Mouse (Mus musculus): Measurements from ENCODE around the gene Pum3.
A peak's percentile ranks its signal among the peaks of the same experiment; 100 is the strongest.

The Pum3 gene

GRCm38 (mm10) chr19:27429745-27430251, at the start of gene Pum3:
Pum3 (minus strand) TSS chr19:27429825.
- DNase-seq (ENCODE audit: low read depth, low spot score), result peak; percentile 94

DNA sequence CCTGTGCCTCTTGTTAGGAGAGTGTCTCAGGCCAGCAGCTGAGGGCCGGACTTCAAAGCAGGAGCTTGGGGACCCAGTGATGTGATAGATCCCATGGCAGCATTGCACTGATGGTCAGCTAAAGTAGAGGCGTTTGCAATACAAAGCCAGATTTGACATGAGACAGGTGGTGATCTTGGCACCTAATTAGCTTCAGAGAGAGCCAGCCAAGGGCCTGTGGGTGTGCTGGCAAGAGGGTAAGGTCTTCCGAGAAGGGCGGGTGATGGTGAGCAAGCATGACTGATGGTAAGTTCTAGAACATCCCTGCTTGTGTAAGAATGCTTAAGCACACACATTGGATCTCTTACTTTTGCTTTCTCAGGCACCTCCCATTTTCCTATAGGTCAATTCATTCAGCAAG, 37.1 kb upstream of the Pum3 start:
- no peak for DNase-seq (ENCODE audit: low read depth, low spot score)

GRCm38 (mm10) chr19:27462656-27463055, 33.0 kb upstream of the Pum3 start:
- DNase-seq (ENCODE audit: low read depth, low spot score), result no peak

DNA sequence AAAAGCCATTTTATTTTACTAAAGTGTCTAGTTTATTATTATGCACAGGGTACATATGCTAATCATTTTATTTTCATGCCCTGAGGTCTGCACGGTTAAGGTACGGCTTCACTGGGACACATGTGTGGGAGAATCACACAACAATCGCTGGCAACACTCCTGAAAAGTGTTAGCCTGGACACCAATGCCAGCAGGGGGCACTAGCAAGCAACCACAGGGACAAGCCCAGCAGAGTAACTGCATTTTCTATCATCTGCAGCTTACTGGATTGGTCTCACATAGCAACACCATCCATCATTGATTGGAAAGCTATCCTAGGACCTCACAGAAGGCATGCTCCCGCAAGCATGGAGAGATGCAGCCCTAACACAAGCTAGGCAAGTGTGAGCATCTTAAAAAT, 20.8 kb upstream of the Pum3 start:
- DNase-seq (ENCODE audit: low read depth, low spot score), result peak; percentile 50

GRCm38 (mm10) chr19:27447515-27447914, 17.9 kb upstream of the Pum3 start:
- DNase-seq (ENCODE audit: low read depth, low spot score), result no peak

GRCm38 (mm10) chr19:27441106-27441505, 11.5 kb upstream of the Pum3 start:
- no peak for DNase-seq (ENCODE audit: low read depth, low spot score)

DNA sequence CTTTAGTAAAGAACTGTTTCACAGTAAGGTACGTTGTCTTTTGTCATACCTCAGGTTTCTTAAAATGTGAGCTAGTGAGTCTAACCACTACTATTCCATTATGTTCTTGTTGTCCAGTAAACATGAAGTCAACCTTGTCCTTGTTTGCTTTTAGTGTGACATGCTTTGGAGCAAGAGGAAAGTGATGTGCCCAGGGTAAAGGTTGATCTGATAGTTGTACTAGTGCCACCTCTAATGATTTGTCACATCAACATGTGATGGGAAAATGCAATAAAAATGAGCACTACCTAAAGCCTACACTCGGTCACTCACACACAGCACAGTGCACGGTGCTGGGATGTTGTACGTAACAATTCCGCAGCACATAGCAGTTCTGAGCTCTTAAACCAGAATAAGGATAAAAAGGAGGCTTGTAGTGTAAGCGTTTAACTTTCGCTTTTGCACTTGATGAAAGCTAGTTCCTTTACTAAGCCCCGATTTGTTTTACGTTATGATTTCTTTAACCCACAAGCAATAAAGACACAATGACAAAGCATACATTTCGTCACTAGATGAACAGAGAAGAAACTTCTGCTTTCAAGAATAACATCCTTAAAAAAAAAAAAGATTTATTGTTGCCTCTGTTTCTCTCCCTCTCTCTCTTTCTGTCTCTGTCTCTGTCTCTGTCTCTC, 8.5 kb upstream of the Pum3 start:
- no peak for DNase-seq (ENCODE audit: low read depth, low spot score)

DNA sequence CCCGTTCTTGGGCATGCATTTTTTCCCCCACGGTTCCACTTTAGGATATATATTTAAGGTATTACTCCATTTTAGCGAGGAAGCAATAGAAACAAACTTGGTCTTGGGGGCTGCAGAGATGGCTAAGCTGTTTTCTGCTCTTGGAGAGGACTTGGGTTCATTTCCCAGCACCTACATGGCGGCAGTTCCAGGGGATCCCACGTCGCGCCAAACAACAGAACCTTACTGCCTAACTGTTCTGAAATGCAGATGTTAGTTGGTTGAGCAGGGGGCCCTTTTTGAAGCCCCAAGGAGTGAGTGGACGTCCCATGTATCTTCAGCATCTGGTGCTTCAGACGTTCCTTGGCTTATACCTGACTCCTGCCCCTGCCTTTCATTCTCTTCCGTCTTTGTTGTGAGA, 781 bp upstream of the Pum3 start:
- DNase-seq (ENCODE audit: low read depth, low spot score), result no peak

DNA sequence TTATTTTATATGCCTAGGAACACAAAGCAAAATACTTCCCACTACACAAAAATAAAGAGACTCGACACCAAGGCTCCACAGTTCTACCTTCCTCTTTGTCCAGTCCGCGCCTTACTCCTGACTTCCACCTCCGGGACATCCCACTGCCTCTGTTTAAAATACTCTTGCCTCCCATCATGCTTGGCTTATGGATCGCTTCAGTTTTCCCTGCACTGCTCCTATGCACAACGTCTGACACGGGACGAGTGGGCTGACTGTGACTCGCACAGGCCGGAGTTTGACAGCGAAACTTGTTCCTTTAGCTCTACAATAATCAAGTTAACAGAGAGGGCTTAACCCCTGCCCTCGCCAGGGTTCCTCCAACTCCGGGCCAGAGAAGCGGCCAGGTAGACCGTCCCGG, 344 bp downstream of the Pum3 start:
- no peak for DNase-seq (ENCODE audit: low read depth, low spot score)

DNA sequence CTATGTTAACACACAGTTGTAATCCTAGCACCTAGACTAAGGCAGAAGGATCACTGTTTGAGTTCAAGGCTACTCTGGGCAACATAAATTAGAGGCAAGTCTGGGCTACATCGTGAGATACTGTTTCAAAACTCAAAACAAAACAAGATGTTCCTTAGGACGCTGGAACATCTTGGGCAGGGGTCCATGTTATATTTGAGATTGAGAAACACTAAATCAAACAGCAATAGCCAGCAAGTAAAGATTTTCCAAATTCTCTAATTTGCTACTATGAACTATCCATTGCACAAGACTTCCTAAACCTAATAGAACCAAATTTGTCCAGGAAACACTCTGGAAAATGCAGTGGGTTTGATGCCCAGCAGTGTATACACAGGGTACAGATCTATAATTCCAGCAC, 1.8 kb downstream of the Pum3 start:
- DNase-seq (ENCODE audit: low read depth, low spot score), result no peak

DNA sequence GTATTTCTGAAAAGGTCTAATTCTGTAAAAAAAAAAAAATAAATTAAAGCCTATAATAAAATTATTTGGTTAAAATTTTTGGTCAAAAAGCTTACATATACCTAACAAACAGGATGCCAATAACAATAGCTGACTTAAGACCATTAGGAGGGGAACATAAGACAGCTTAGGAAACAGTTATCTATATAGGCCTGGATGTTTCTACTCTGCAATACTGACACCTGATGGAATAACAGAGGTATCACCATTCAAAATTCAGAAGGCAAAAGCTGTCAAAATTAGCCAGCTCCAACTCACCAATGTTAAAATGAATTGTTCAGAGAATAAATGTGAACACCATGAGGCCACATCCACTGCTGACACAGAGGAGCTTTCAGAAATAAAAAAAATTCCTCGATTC, 3.2 kb downstream of the Pum3 start:
- DNase-seq (ENCODE audit: low read depth, low spot score), result no peak

DNA sequence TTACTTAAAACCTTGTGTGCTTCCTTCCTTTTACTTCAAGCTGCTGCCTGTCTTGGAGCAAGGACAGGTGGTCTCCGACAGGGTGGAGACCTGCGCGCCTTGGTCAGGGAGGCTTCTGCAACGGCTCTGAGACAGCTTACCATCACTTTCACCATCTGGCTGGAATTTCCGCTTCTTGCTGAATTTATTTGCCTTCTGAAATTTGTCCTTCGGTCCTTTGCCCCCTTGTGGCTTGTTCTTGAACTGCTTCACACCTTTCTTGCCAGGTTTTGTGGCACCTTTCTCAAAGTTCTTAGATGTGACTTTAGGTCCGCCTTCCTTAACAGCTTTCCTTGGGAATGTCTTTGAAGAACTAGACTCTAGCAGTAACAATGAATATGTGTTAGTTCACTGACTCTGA, 4.0 kb downstream of the Pum3 start:
- DNase-seq (ENCODE audit: low read depth, low spot score), result no peak

- DNase-seq (ENCODE audit: low read depth, low spot score), result no peak
Measured at GRCm38 (mm10) chr19:27417375-27417774, 12.2 kb downstream of the Pum3 start.

- DNase-seq (ENCODE audit: low read depth, low spot score), result no peak
Measured at GRCm38 (mm10) chr19:27416569-27416968, 13.1 kb downstream of the Pum3 start.

DNA sequence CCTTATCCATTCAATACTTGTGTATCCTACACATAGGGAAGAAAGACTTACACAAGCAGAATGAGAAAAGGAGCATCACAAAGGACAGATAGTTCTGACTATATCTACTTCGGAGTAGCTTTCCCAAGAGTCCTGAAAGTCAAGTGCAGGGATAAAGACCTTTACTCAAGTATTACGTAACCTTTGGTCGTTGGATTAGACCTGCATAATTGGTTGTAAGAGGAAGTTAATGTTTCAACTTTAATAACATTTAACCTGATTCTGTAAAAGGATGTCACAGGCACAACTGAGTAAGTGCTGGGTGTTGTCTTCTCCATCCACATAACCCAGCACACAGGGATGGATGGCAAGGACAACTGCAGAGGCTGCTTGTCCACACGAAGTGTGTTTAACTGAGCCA, 18.3 kb downstream of the Pum3 start:
- DNase-seq (ENCODE audit: low read depth, low spot score), result no peak

GRCm38 (mm10) chr19:27410751-27411150, 18.9 kb downstream of the Pum3 start:
- no peak for DNase-seq (ENCODE audit: low read depth, low spot score)

- no peak for DNase-seq (ENCODE audit: low read depth, low spot score)
Measured at GRCm38 (mm10) chr19:27409782-27410181, 19.8 kb downstream of the Pum3 start.

- no peak for DNase-seq (ENCODE audit: low read depth, low spot score)
Measured at GRCm38 (mm10) chr19:27409196-27409595, 20.4 kb downstream of the Pum3 start.

- DNase-seq (ENCODE audit: low read depth, low spot score), result no peak
Measured at GRCm38 (mm10) chr19:27397797-27398196, 31.8 kb downstream of the Pum3 start.

DNA sequence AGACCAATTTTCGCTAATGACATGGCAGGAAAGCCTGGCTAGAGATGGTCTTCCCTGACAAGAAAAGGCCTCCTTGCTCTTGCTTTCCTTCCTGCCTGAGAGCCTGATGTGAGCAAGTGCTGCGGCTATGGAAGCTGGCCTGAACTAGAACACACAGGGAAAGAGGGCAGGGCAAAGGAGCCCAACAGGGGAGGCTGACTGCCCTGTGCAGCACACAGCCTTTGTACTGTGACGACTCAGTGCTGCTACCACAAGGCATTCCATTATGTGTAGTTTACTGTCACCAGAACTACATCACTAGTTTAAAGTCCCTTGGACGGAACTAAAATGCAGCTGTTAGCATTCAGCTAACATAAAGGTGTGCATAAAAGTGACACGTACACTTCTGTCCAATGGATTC, 32.4 kb downstream of the Pum3 start:
- DNase-seq (ENCODE audit: low read depth, low spot score), result no peak

DNA sequence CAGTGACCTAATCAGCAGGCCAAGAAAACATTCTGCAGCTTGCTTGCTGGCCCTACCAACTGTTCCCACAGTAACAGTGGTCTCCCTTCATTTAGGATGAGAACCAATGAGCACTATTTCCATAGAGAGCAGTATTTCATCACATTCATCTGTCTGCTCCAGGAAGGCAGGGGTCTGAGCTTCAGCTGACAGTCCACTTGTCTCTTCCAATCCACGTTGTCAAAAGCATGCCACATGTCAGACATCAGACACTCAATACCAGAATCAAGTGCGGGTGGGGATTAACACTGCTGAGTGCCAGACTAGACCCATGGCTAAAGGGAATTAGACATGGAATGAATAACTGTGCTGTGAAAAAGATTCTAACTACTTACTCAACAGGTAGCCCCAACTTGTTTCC, 32.9 kb downstream of the Pum3 start:
- DNase-seq (ENCODE audit: low read depth, low spot score), result no peak

DNA sequence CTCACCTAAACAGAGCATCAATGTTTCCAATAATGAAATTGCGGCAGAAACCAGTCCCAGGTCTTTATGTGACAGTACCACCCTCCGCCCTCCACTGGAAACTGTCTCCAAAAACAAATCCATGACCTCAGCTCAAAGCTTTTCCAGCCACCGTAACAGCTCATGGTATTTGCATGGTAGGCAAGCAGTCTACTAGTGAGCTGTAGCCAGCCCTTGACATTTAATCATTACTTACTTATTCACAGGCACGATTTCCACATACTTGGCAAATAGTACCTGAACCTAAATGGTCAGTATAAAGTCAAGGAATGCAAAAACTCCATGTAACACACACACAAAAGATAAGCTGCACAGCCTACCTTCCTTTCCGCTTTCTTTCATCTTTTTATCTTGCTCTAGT, 33.7 kb downstream of the Pum3 start:
- DNase-seq (ENCODE audit: low read depth, low spot score), result no peak

GRCm38 (mm10) chr19:27395481-27395880, 34.1 kb downstream of the Pum3 start:
- no peak for DNase-seq (ENCODE audit: low read depth, low spot score)

Data from retina, adult 2 months (tissue).